Mouse (Mus musculus) CH12F3 (cell line): Measurements from ENCODE around the gene Efna1.

ENCODE experiments used
- in situ Hi-C: fragments of 300-500 bp; cut with MboI; formaldehyde crosslinking; loops from 2 replicates; pipeline ENCODE4 v1.14.3; 2020; ENCODE audit warnings: low sequenced_read_pairs

The Efna1 gene

DNA sequence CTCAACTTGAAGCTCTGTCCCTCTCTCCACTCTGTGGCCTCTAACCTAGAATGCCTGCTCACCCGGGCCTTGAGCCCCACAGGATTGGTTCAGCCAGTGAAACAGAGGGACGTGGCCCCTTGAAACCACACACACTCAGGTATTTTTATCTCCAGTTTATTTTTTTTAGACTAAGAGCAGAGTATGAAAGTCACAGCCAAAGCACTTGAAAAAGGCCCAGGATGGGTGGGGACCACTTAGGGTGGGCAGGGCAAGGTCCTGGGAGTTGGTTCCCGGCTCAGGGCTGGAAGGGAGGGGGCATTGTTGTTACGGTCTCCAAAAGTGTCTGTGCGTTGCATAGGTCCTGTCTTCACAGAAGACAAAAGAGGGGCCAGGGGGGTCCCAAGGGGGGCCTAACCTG lies 33.4 kb upstream of the Efna1 start:
- in situ Hi-C loops, result no loop called here

DNA sequence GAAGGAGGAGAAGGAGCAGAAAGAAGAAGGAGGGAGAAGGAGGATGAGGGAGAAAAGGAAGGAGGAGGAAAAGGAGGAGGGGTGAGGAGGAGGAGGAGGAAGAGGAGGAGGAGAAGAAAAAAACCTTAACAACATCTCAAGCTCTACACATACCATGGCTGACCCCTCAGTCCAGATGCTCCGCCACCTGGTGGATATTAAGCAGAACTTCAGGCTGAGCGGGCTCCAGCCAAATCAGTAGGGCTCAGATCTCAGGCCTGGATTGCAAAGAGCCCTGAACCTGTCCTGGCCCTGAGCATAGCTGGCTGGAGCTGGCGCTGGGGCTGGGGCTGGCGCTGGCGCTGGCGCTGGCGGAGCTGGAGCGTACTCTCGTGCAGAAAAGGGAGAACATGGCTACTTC lies 27.1 kb upstream of the Efna1 start:
- in situ Hi-C loops, result no loop called here

GRCm38 (mm10) chr3:89305551-89306325 lies 24.8 kb upstream of the Efna1 start:
- in situ Hi-C loops, result no loop called here

- in situ Hi-C loops, result no loop called here
Observed at GRCm38 (mm10) chr3:89305105-89305504, 24.2 kb upstream of the Efna1 start.

DNA sequence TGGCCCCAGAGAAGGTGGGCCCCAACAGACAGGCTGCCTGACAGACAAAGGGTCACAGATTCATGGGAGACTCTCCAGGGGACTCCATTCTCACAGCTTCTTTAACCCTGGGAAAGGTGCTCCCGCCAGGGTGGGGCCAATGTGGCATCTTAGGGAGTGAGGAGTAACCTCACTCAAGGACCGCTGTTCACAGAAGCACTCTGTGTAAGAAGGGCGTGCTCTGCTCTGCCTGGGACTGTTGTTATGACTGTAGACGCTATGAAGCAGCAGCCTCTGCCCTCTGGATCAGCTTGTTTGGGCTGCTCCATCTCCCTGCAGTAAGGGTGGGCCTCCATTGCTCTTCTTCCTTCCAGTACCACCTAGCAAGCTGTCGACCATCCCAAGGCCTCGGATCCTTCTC lies 23.5 kb upstream of the Efna1 start:
- in situ Hi-C loops, result no loop called here

DNA sequence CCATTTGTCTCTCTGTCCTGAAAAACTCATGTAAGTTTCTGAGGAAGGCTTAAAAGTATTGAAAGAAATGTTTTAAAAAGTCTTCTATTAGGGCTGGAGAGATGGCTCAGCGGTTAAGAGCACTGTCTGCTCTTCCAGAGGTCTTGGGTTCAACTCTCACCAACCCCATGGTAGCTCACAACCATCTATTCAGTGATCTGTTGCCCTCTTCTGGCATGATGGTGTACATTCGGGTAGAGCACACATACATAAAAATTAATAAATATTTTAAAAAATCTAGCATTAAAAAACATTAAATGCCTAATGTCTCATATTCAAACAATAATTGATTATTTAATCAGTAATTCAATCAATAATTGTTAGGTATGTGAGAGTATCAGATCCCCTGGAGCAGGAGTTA lies 19.6 kb upstream of the Efna1 start:
- in situ Hi-C loops, result no loop called here

DNA sequence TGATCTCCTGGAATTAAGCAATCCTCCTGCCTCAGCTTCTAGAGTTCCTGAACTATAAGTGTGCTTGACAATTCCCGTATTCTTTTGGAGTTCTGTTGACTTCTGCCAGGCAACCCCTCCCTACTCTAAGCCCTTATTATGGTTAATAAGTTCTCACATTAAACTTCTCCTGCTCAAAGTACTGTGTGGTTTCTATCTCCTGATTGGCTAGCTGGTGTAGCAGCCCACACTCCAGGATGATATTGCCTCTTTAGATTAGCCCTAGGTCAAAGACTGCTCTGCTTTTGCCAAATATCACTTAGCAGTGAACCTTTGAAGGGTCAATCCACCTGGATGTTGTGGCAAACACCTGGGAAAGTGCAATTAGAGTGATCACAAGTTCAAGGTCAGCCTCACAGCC lies 19.1 kb upstream of the Efna1 start:
- in situ Hi-C loops, result no loop called here

GRCm38 (mm10) chr3:89299499-89299898 lies 18.6 kb upstream of the Efna1 start:
- in situ Hi-C loops, result no loop called here

GRCm38 (mm10) chr3:89298908-89299307 lies 18.0 kb upstream of the Efna1 start:
- in situ Hi-C loops, result no loop called here

- in situ Hi-C loops, result no loop called here
Observed at GRCm38 (mm10) chr3:89296761-89297396, 15.9 kb upstream of the Efna1 start.

GRCm38 (mm10) chr3:89295685-89296230 lies 14.8 kb upstream of the Efna1 start:
- in situ Hi-C loops, result no loop called here

DNA sequence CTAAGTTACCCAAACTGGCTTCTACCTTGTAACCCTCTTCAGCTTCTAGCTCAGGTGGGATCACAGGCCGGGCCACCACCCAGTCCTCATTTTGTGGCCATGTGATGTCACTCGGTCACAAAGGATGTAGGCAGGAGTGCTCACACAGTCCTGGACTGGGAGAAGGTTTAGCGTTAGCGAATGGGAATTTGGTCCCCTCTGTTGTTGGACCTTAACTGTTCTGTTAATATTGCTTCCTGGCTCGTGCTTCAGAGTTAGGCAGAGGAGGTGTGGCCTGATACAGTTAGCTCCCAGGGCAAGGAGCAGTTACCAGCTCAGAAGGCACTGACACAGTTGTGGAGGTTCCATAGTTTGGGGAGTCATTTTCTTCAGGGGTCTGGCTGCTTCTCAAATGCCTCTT lies 13.3 kb upstream of the Efna1 start:
- in situ Hi-C loops, result no loop called here

DNA sequence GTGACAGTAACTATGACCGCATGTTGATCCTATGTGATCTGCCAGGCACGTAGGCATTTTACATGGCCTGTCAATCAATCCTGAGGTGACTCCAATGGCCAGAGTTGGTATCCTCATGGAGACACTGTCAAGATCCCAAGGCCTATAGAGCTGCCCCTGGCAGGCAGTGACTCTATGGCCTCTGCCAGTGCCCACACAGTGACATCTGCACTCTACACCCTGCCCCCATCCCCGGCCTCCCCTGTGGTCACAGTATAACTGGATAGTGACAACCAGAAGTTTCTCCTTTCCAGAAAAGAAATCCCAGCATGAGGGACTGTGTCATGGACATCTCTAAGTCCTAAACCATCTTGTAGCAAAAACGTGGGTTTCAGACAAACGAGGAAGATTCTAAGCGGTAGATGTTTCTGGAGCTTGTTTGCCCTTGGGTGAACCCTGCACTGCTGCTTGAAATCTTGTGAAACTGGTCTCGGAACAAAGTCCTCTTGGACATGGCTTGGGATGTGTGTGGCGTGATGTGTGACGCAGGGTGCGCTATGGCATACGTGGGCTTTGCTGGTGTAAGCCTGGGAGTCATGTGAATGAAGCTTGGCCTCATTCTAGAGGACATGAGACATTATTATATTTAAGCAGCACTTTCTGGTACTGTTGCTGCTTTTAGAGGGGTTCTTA lies 12.4 kb upstream of the Efna1 start:
- in situ Hi-C loops, result no loop called here

GRCm38 (mm10) chr3:89292303-89292702 lies 11.4 kb upstream of the Efna1 start:
- in situ Hi-C loops, result no loop called here

GRCm38 (mm10) chr3:89291874-89292273 lies 10.9 kb upstream of the Efna1 start:
- in situ Hi-C loops, result no loop called here

GRCm38 (mm10) chr3:89288503-89288928 lies 7.6 kb upstream of the Efna1 start:
- in situ Hi-C loops, result no loop called here

DNA sequence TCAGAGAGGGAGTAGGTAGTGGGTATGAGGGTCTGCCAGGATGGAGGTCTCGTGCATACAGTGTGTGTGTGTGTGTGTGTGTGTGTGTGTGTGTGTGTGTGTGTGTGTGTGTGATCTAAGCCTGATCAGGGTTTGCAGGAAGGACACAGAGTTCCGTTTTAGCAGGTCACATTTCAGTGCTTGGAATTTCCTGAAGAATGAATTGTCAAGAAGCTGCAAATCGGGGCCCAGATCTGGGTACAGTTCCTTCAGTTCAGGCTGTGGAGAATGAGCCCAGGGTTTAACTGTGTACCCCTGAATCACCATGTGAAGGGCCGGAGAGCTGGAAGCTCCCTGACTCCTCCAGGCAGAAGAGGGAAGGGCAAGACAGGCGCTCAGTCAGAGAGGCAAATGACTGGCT lies 6.3 kb upstream of the Efna1 start:
- in situ Hi-C loops, result no loop called here

- in situ Hi-C loops, result no loop called here
Observed at GRCm38 (mm10) chr3:89285526-89285925, 4.6 kb upstream of the Efna1 start.

- in situ Hi-C loops, result loop anchor here (5.0 kb wide), 1 partner anchor 37 kb away; the partner anchor contains the start of genes Krtcap2 and Trim46
Observed at GRCm38 (mm10) chr3:89284261-89284660, 3.3 kb upstream of the Efna1 start.

GRCm38 (mm10) chr3:89282291-89282643 lies 1.3 kb upstream of the Efna1 start:
- in situ Hi-C loops, result loop anchor here (5.0 kb wide), 1 partner anchor 35 kb away; the partner anchor contains the start of genes Krtcap2 and Trim46

- in situ Hi-C loops, result loop anchor here (5.0 kb wide), 1 partner anchor 34 kb away; the partner anchor contains the start of genes Krtcap2 and Trim46
Observed at GRCm38 (mm10) chr3:89281579-89282290, 793 bp upstream of the Efna1 start.
